Mouse (Mus musculus): Measurements from ENCODE around the gene Cpne7. TPM values are rescaled to one million over a fixed set of nuclear protein-coding genes. Genes with fewer than 3 reads are reported as not detected.
"Not testable (repeated sequence)": the region's sequence is repeated elsewhere in the genome, so short reads cannot be mapped to it uniquely, and the experiment has no call there.

The Cpne7 gene
- total and polyA plus RNA-seq, 2 experiments: 0.09 to 0.28 TPM

GRCm38 (mm10) chr8:123097216-123097615 lies 20.0 kb upstream of the Cpne7 start:
- Histone ChIP-seq H3K4me1 (ENCODE audit: control insufficient read depth, insufficient read depth, low read length) (0 out of 2 replicates have a peak, but pooled peaks cover 2% of the 10 kb centered on the region), H3K79me2 (ENCODE audit: control insufficient read depth, insufficient read depth, low read length) (no peaks in the 10 kb centered on the region), H3K36me3 (ENCODE audit: control insufficient read depth, insufficient read depth, low read length) (peaks cover 5% of the 10 kb centered on the region; the same call in 1 of the 2 replicates), H3K4me3 (ENCODE audit: insufficient read depth, low read depth, low read length) (no peak overlapping the region), H3K27me3 (ENCODE audit: control insufficient read depth, insufficient read depth, low read length) (no peaks in the 10 kb centered on the region), H3K27ac (replicated peaks; ENCODE audit: insufficient read depth, low read depth, low read length) (no peak overlapping the region), H3K9ac (ENCODE audit: low read depth, low read length) (no peak overlapping the region)
- no peak for TF ChIP-seq POLR2A (IDR thresholded peaks at IDR 0.05; ENCODE audit: extremely low read depth, insufficient read depth, low read length)
- TF ChIP-seq CTCF (IDR thresholded peaks at IDR 0.05; ENCODE audit: low read depth, low read length): no peak
- DNase-seq (ENCODE audit: extremely low read depth, low read depth, low spot score): no peak
- 70% methylated on average over 11 of the region's 11 CpGs for WGBS

- Histone ChIP-seq H3K36me3 (ENCODE audit: control insufficient read depth, insufficient read depth, low read length) (0 out of 2 replicates have a peak, but pooled peaks cover 5% of the 10 kb centered on the region), H3K4me3 (ENCODE audit: insufficient read depth, low read depth, low read length) (no peak overlapping the region), H3K27ac (replicated peaks; ENCODE audit: insufficient read depth, low read depth, low read length) (no peak overlapping the region; the same call in 1 of the 2 replicates), H3K27me3 (ENCODE audit: control insufficient read depth, insufficient read depth, low read length) (no peaks in the 10 kb centered on the region), H3K79me2 (ENCODE audit: control insufficient read depth, insufficient read depth, low read length) (peaks cover 4% of the 10 kb centered on the region; the same call in 1 of the 2 replicates), H3K4me1 (ENCODE audit: control insufficient read depth, insufficient read depth, low read length) (0 out of 2 replicates have a peak, but pooled peaks cover 3% of the 10 kb centered on the region), H3K9ac (ENCODE audit: low read depth, low read length) (no peak overlapping the region)
- WGBS: 72% methylated on average over 12 of the region's 12 CpGs
- DNase-seq (ENCODE audit: extremely low read depth, low read depth, low spot score): no peak
- TF ChIP-seq CTCF (IDR thresholded peaks at IDR 0.05; ENCODE audit: low read depth, low read length) (0 out of 2 replicates have a peak, but pooled peaks have one; percentile 12), POLR2A (IDR thresholded peaks at IDR 0.05; ENCODE audit: extremely low read depth, insufficient read depth, low read length) (no peak)
Observed at GRCm38 (mm10) chr8:123097786-123098584, 19.2 kb upstream of the Cpne7 start.

- no peak overlapping the region for H3K27ac ChIP-seq (replicated peaks; ENCODE audit: insufficient read depth, low read depth, low read length)
- no peak overlapping the region for H3K9ac ChIP-seq (ENCODE audit: low read depth, low read length)
- no peaks in the 10 kb centered on the region for H3K27me3 ChIP-seq (ENCODE audit: control insufficient read depth, insufficient read depth, low read length)
- no peak overlapping the region for H3K4me3 ChIP-seq (ENCODE audit: insufficient read depth, low read depth, low read length)
- WGBS: 77% methylated on average over 8 of the region's 8 CpGs
- no peak for TF ChIP-seq CTCF (IDR thresholded peaks at IDR 0.05; ENCODE audit: low read depth, low read length)
- TF ChIP-seq POLR2A (IDR thresholded peaks at IDR 0.05; ENCODE audit: extremely low read depth, insufficient read depth, low read length): no peak
- no peak for DNase-seq (ENCODE audit: extremely low read depth, low read depth, low spot score)
- H3K79me2 ChIP-seq (ENCODE audit: control insufficient read depth, insufficient read depth, low read length): peaks cover 4% of the 10 kb centered on the region; the same call in 1 of the 2 replicates
- H3K36me3 ChIP-seq (ENCODE audit: control insufficient read depth, insufficient read depth, low read length): peaks cover 18% of the 10 kb centered on the region; the same call in 1 of the 2 replicates
- peaks cover 11% of the 10 kb centered on the region for H3K4me1 ChIP-seq (ENCODE audit: control insufficient read depth, insufficient read depth, low read length)
Observed at GRCm38 (mm10) chr8:123100288-123100687, 16.9 kb upstream of the Cpne7 start.

GRCm38 (mm10) chr8:123101244-123101643 lies 15.9 kb upstream of the Cpne7 start:
- H3K27ac ChIP-seq (replicated peaks; ENCODE audit: insufficient read depth, low read depth, low read length): no peak overlapping the region
- TF ChIP-seq POLR2A (IDR thresholded peaks at IDR 0.05; ENCODE audit: extremely low read depth, insufficient read depth, low read length) (no peak), CTCF (IDR thresholded peaks at IDR 0.05; ENCODE audit: low read depth, low read length) (no peak)

GRCm38 (mm10) chr8:123101735-123102685 lies 15.2 kb upstream of the Cpne7 start, which contains the start of gene Rpl13:
Gene Rpl13, plus strand, starts transcription at chr8:123102350.
- Histone ChIP-seq H3K4me3 (ENCODE audit: insufficient read depth, low read depth, low read length) (peak within 1 kb of the TSS; percentile 68), H3K79me2 (ENCODE audit: control insufficient read depth, insufficient read depth, low read length) (peaks cover 4% of the 10 kb centered on the region; the same call in 1 of the 2 replicates), H3K9ac (ENCODE audit: low read depth, low read length) (peak within 1 kb of the TSS; percentile 91), H3K27me3 (ENCODE audit: control insufficient read depth, insufficient read depth, low read length) (no peaks in the 10 kb centered on the region), H3K27ac (replicated peaks; ENCODE audit: insufficient read depth, low read depth, low read length) (peak within 1 kb of the TSS; percentile 43), H3K36me3 (ENCODE audit: control insufficient read depth, insufficient read depth, low read length) (peaks cover 21% of the 10 kb centered on the region; the same call in 1 of the 2 replicates), H3K4me1 (ENCODE audit: control insufficient read depth, insufficient read depth, low read length) (peaks cover 11% of the 10 kb centered on the region)
- DNase-seq (ENCODE audit: extremely low read depth, low read depth, low spot score): peak; percentile 83
- TF ChIP-seq CTCF (IDR thresholded peaks at IDR 0.05; ENCODE audit: low read depth, low read length): no peak
- TF ChIP-seq POLR2A (IDR thresholded peaks at IDR 0.05; ENCODE audit: extremely low read depth, insufficient read depth, low read length): peak; percentile 86
- 1% methylated on average over 55 of the region's 56 CpGs for WGBS

More at GRCm38 (mm10) chr8:123101244-123101643, 15.9 kb upstream of the Cpne7 start:
- no peak overlapping the region for H3K9ac ChIP-seq (ENCODE audit: low read depth, low read length)
- H3K27me3 ChIP-seq (ENCODE audit: control insufficient read depth, insufficient read depth, low read length): no peaks in the 10 kb centered on the region
- no peak overlapping the region for H3K4me3 ChIP-seq (ENCODE audit: insufficient read depth, low read depth, low read length)
- H3K79me2 ChIP-seq (ENCODE audit: control insufficient read depth, insufficient read depth, low read length): peaks cover 4% of the 10 kb centered on the region; the same call in 1 of the 2 replicates
- H3K4me1 ChIP-seq (ENCODE audit: control insufficient read depth, insufficient read depth, low read length): peaks cover 11% of the 10 kb centered on the region
- DNase-seq (ENCODE audit: extremely low read depth, low read depth, low spot score): no peak
- H3K36me3 ChIP-seq (ENCODE audit: control insufficient read depth, insufficient read depth, low read length): peaks cover 21% of the 10 kb centered on the region; the same call in 1 of the 2 replicates
- 80% methylated on average over 4 of the region's 4 CpGs for WGBS

GRCm38 (mm10) chr8:123102855-123103254 lies 14.3 kb upstream of the Cpne7 start:
- not testable (repeated sequence) for DNase-seq (ENCODE audit: extremely low read depth, low read depth, low spot score); H3K79me2 ChIP-seq (ENCODE audit: control insufficient read depth, insufficient read depth, low read length); H3K4me1 ChIP-seq (ENCODE audit: control insufficient read depth, insufficient read depth, low read length); H3K27me3 ChIP-seq (ENCODE audit: control insufficient read depth, insufficient read depth, low read length)
- Histone ChIP-seq H3K4me3 (ENCODE audit: insufficient read depth, low read depth, low read length) (peak overlapping the region; percentile 68), H3K27ac (replicated peaks; ENCODE audit: insufficient read depth, low read depth, low read length) (peak overlapping the region; percentile 43), H3K36me3 (ENCODE audit: control insufficient read depth, insufficient read depth, low read length) (peaks cover 21% of the 10 kb centered on the region; the same call in 1 of the 2 replicates), H3K9ac (ENCODE audit: low read depth, low read length) (peak overlapping the region; percentile 91)
- under 1% methylated on average over 26 of the region's 26 CpGs for WGBS

All from liver, adult 2 months (tissue).